Comparison of ENCODE assay signal across 11 mouse cellular contexts in genomic region chr1:167187791-167188190, GRCm38 (mm10).
DNase-seq lines count a peak whose midpoint lies in the region; ATAC-seq lines count a peak whose summit lies in the region.
"Had no signal": no experiment of that assay in that cellular context is flagged by ENCODE, and none has a peak within 500 bp of the region (broad histone marks: within the 10 kb centered on the region; RNA-seq: fewer than 3 reads in every experiment).

No protein-coding gene starts in this region.

- H3K4me1 ChIP-seq in hindbrain, embryonic 11.5 days (replicated peaks; ENCODE audit: control insufficient read depth, insufficient read depth, low read length), result no peaks in the 10 kb centered on the region
- no peaks in the 10 kb centered on the region for H3K4me1 ChIP-seq in hindbrain, embryonic 13.5 days (replicated peaks)

- H3K27me3 ChIP-seq in hindbrain, embryonic 11.5 days (ENCODE audit: control insufficient read depth, insufficient read depth, low read length), result no peaks in the 10 kb centered on the region
- no peaks in the 10 kb centered on the region for H3K27me3 ChIP-seq in hindbrain, embryonic 13.5 days

- H3K4me2 ChIP-seq in hindbrain, embryonic 11.5 days (replicated peaks; ENCODE audit: low read depth, low read length), result no peak overlapping the region
- H3K4me2 ChIP-seq in hindbrain, embryonic 13.5 days, result no peak overlapping the region

- H3K9me3 ChIP-seq in hindbrain, embryonic 11.5 days (ENCODE audit: control insufficient read depth, low read length), result no peaks in the 10 kb centered on the region
- H3K9me3 ChIP-seq in hindbrain, embryonic 13.5 days, result no peaks in the 10 kb centered on the region

- peak; percentile 34 for DNase-seq in hindbrain, embryonic 11.5 days (ENCODE audit: low spot score)
- peak; percentile 18 for DNase-seq in ovary, postnatal 14 days (ENCODE audit: low spot score)
- no peak for DNase-seq in ovary, adult 18-20 months (ENCODE audit: low spot score)
- DNase-seq in adrenal gland, postnatal 36 days, result peak; percentile 17 to 48
- DNase-seq in lung, postnatal 4 days, result peak; percentile 9 to 22
- DNase-seq in layer of hippocampus, postnatal 25 days (ENCODE audit: extremely low spot score in 1 of 2, low spot score in 1 of 2), result no peak
- DNase-seq in thymus, postnatal 4 days, result no peak
- DNase-seq: cerebellum, postnatal 25 days; layer of hippocampus, postnatal 36 days had no signal

- ATAC-seq in hindbrain, embryonic 11.5 days (ENCODE audit: low FRiP score), result no peak
- ATAC-seq in hindbrain, embryonic 13.5 days (ENCODE audit: low FRiP score), result no peak

- no peak overlapping the region for H3K4me3 ChIP-seq in hindbrain, embryonic 11.5 days (ENCODE audit: low read depth, low read length)
- no peak overlapping the region for H3K4me3 ChIP-seq in hindbrain, embryonic 13.5 days
- H3K4me3 ChIP-seq: erythroblast, embryonic 14.5 days had no signal

- no peak overlapping the region for H3K9ac ChIP-seq in hindbrain, embryonic 11.5 days (ENCODE audit: low read depth, low read length)
- H3K9ac ChIP-seq in hindbrain, embryonic 13.5 days, result no peak overlapping the region

- H3K36me3 ChIP-seq in hindbrain, embryonic 11.5 days (ENCODE audit: control insufficient read depth, insufficient read depth, low read length), result no peaks in the 10 kb centered on the region
- no peaks in the 10 kb centered on the region for H3K36me3 ChIP-seq in hindbrain, embryonic 13.5 days

- H3K27ac ChIP-seq in hindbrain, embryonic 11.5 days (ENCODE audit: low read depth, low read length), result no peak overlapping the region
- H3K27ac ChIP-seq in hindbrain, embryonic 13.5 days, result no peak overlapping the region

- 49% methylated on average over 5 of the region's 5 CpGs for WGBS in hindbrain, embryonic 11.5 days
- 50% methylated on average over 5 of the region's 5 CpGs for WGBS in hindbrain, embryonic 13.5 days

Comparison
In these comparisons a context has a peak if more than half of its experiments do, and no peak if none do; other contexts are left out.
1. DNase-seq: peak in hindbrain, embryonic 11.5 days (single experiment), ovary, postnatal 14 days (single experiment), adrenal gland, postnatal 36 days (2 of 2) and lung, postnatal 4 days (2 of 2); none in ovary, adult 18-20 months (single experiment), layer of hippocampus, postnatal 25 days (0 of 2) and thymus, postnatal 4 days (single experiment).